Mouse (Mus musculus) adrenal gland, adult (tissue): ENCODE data around the gene Chst2.

ENCODE experiments used
- DNase-seq, 2 experiments: peaks; one replicate each; pipeline ENCODE4 v3.0.0; 2022 to 2023; ENCODE audit warnings: low spot score in 1 of 2; ENCODE audit not compliant: inconsistent age in 2 of 2

The Chst2 gene

GRCm38 (mm10) chr9:95406571-95407561 is at the start of gene Chst2:
Gene Chst2, minus strand, starts transcription at chr9:95406722.
- DNase-seq = peak; percentile 96 to 97

GRCm38 (mm10) chr9:95451931-95452330 is 45.4 kb upstream of the Chst2 start:
- no peak for DNase-seq

GRCm38 (mm10) chr9:95450586-95450985 is 44.1 kb upstream of the Chst2 start:
- DNase-seq = peak in 1 of 2 experiments; percentile 54

GRCm38 (mm10) chr9:95442321-95442731 is 35.8 kb upstream of the Chst2 start:
- DNase-seq = peak; percentile 31 to 72

GRCm38 (mm10) chr9:95437883-95438282 is 31.4 kb upstream of the Chst2 start:
- DNase-seq = peak; percentile 26 to 57

GRCm38 (mm10) chr9:95436294-95436613 is 29.7 kb upstream of the Chst2 start:
- DNase-seq = no peak

- no peak for DNase-seq
These were observed 29.2 kb upstream of the Chst2 start for GRCm38 (mm10) chr9:95435506-95436293.

- DNase-seq = peak; percentile 20 to 47
These were observed 21.8 kb upstream of the Chst2 start for GRCm38 (mm10) chr9:95428277-95428676.

GRCm38 (mm10) chr9:95413911-95414310 is 7.4 kb upstream of the Chst2 start:
- no peak for DNase-seq

- DNase-seq = no peak
These were observed 5.5 kb upstream of the Chst2 start for GRCm38 (mm10) chr9:95412047-95412446.

GRCm38 (mm10) chr9:95407586-95408220 is 1.2 kb upstream of the Chst2 start:
- peak; percentile 87 to 96 for DNase-seq

GRCm38 (mm10) chr9:95405946-95406570 is 464 bp downstream of the Chst2 start:
- no peak for DNase-seq

- DNase-seq = peak; percentile 92 to 96
These were observed 994 bp downstream of the Chst2 start for GRCm38 (mm10) chr9:95405511-95405945.

GRCm38 (mm10) chr9:95404811-95405465 is 1.6 kb downstream of the Chst2 start:
- peak; percentile 42 to 72 for DNase-seq

GRCm38 (mm10) chr9:95401686-95402085 is 4.8 kb downstream of the Chst2 start:
- DNase-seq = peak in 1 of 2 experiments; percentile 62

- peak; percentile 25 to 68 for DNase-seq
These were observed 14.5 kb downstream of the Chst2 start for GRCm38 (mm10) chr9:95392011-95392410.

GRCm38 (mm10) chr9:95389956-95390355 is 16.6 kb downstream of the Chst2 start:
- peak; percentile 66 to 84 for DNase-seq

- no peak for DNase-seq
These were observed 18.6 kb downstream of the Chst2 start for GRCm38 (mm10) chr9:95387881-95388380.

GRCm38 (mm10) chr9:95375966-95376365 is 30.6 kb downstream of the Chst2 start:
- DNase-seq = no peak

GRCm38 (mm10) chr9:95375336-95375735 is 31.2 kb downstream of the Chst2 start:
- no peak for DNase-seq
